Mouse (Mus musculus) left cerebral cortex, postnatal 4 days (tissue): ENCODE results near the gene Ypel1. TPM values are rescaled to one million over a fixed set of nuclear protein-coding genes. Genes with fewer than 3 reads are reported as not detected.

Source experiments
- DNase-seq: peaks from one replicate; pipeline ENCODE4 v3.0.0-alpha.2; 2022
- intact Hi-C: fragments of 180-260 bp; cut with DNase I; formaldehyde crosslinking; loops from one replicate; pipeline ENCODE4 v1.15.1; 2025
- total RNA-seq, 2 experiments: library from RNA; stranded (reverse); gene quantifications; 2 replicates each; pipeline ENCODE4 v1.2.3; 2021

The Ypel1 gene
- 100 to 1,000 TPM; 102 to 114 TPM for total RNA-seq

- intact Hi-C loops = no loop called here
- DNase-seq = peak; percentile 94
Measured at GRCm38 (mm10) chr16:17069511-17070443, at the start of gene Ypel1. Gene Ypel1 (plus strand): TSS chr16:17069696.

DNA sequence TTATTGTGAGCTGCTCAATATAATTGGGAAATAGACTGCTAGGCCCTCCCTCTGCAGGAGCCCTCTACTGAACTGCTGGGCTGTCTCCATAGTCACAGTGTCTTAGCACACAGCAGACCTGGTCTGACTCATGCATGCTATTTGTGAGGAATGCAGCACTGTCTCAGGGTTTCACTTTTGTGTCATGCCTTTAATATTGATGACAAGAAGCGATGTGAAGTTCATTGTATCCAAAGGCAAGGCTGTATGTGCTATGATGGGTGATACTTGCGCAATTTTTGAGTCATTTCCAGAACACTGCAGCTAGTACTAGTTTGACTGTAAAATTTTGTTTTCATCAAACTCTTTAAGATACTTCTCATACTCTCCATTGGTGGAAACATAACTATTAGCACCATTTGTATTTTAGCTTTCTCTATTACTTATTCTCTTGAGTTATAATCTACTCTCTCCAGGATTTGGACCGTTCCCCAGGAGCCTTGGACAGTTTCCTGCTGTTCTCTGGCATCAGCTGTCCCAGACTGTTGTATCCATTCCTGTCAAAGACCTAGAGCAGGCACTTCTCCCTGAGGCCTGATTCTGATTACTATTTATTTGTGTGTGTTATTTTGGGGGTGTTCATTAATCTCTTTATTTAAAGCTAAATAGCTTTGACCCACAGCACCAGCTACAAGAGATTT lies 44.9 kb upstream of the Ypel1 start:
- DNase-seq = peak; percentile 8

GRCm38 (mm10) chr16:17029971-17030695 lies 39.4 kb upstream of the Ypel1 start:
- intact Hi-C loops = no loop called here
- no peak for DNase-seq

More for the DNA sequence above, 44.9 kb upstream of the Ypel1 start:
- intact Hi-C loops = no loop called here

GRCm38 (mm10) chr16:17033754-17034153 lies 35.7 kb upstream of the Ypel1 start:
- intact Hi-C loops = no loop called here
- DNase-seq = no peak

DNA sequence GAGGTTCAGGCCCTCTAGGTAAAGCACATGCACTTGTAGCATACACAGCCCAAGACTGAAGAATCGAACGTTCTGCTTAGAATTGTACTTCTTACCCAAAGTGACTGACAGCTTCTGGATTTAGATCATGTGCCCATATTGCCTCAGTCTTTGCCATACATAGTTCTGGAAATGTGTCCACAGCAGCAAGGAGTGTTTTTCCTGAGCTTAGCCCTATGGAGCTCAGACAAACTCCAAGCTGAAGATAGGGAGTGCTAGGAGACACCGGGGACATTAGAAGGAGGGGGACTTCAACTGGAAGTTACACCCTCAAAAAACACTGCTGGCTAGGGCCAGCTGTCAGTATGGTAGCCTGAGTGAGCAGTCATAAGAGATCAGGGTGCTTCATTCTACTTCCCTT lies 28.8 kb upstream of the Ypel1 start:
- intact Hi-C loops = loop anchor here (10.0 kb wide), 1 partner anchor 126 kb away; no protein-coding TSS in a partner anchor
- no peak for DNase-seq

DNA sequence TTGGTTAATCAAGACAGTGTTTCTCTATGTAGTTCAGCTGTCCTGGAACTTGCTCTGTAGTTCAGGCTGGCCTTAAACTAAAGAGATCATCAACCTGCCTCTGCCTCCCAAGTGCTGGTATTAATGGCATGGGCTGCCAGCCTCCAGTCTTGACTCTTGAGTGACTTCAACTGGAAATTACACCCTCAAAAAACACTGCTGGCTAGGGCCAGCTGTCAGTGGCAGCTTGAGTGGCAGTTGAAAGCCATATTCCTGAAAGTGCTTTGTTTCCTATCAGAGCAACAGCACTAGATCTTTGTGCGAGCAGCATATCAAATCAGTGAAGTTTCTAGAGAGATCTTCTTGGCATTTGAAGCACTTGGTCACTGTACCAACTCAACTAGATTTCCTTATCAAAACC lies 28.1 kb upstream of the Ypel1 start:
- intact Hi-C loops = loop anchor here (10.0 kb wide), 1 partner anchor 127 kb away; no protein-coding TSS in a partner anchor
- no peak for DNase-seq

DNA sequence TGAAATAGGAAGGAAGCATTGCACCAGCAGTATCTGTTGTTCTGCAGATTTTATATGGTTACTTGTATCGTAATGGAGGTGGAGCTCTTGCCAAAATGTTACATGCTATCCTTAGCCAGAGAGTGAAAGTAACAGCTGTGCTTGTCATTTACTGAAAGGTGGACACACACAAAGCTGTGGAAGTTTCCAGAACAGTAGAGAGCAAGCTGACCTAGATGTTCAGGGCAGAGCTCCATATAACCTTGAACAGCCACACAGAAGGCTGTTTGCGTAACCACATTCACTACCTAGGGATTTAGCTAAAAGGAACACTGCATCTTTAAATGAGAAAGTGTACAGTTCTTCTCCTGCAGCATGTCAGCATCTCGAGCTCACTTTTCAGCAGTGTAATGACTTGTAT lies 25.2 kb upstream of the Ypel1 start:
- no peak for DNase-seq
- intact Hi-C loops = loop anchor here (10.0 kb wide), 1 partner anchor 130 kb away; no protein-coding TSS in a partner anchor

GRCm38 (mm10) chr16:17045287-17045686 lies 24.2 kb upstream of the Ypel1 start:
- intact Hi-C loops = loop anchor here (10.0 kb wide), 1 partner anchor 130 kb away; no protein-coding TSS in a partner anchor

GRCm38 (mm10) chr16:17049886-17050285 lies 19.6 kb upstream of the Ypel1 start:
- intact Hi-C loops = loop anchor here (10.0 kb wide), 1 partner anchor 135 kb away; no protein-coding TSS in a partner anchor

More at GRCm38 (mm10) chr16:17045287-17045686, 24.2 kb upstream of the Ypel1 start:
- no peak for DNase-seq

DNA sequence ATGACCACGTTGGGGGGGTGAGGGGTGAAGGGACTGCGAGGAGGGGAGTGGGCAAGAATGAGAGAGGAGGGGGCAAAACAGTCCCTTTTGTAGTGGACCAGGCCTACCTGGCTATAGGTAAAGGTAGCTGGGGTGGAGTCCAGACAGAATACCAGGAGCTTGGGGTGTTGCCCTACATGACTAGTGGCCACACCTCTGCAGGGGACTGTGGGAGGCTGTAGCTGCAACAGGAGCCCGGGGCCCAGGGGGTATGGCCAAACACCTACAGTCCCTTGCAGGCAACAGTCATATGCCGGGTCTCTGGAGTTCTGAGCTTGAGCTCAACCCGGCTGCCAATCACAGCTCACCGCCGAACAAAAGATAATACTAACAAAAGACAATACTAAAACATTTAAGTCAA lies 17.4 kb upstream of the Ypel1 start:
- DNase-seq = no peak
- intact Hi-C loops = no loop called here

More at GRCm38 (mm10) chr16:17049886-17050285, 19.6 kb upstream of the Ypel1 start:
- no peak for DNase-seq

DNA sequence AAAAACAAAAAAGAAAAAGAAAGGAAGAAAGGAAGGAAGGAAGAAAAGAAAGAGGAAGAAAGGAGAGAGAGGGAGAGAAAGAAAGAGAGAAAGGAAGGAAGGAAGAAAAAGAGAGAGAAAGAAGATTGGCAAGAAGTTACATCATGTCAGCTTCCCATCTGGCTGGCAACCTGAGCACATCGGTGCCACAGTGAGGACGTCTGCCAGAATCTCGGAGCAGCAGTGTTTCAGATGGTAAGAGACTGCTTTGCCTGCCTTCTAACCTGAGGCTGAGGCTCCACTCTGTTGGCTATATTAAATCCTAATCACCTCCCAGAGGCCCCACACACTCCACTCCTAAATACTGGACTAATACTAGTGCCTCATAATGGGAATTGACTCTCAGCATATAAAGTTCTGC lies 15.6 kb upstream of the Ypel1 start:
- DNase-seq = no peak
- intact Hi-C loops = no loop called here

GRCm38 (mm10) chr16:17055584-17055983 lies 13.9 kb upstream of the Ypel1 start:
- no peak for DNase-seq
- intact Hi-C loops = no loop called here

GRCm38 (mm10) chr16:17062338-17062737 lies 7.2 kb upstream of the Ypel1 start:
- intact Hi-C loops = no loop called here

DNA sequence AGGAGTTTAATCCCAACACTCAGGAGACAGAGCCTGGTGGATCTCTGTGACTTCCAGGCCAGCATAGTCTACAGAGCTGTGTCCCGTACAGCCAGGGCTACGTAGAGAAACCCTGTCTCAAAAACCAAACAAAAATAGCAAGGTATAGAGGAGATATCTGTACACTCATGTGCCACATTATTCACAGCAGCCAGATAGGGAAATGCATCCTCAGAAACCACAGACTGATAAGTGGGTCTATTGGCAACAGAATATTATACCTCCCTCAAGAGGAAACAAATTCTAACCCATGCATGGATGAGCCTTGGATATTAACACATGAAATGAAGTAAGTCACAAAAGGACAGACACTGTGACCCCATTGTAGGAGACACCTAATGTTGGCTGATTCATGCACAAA lies 1.9 kb upstream of the Ypel1 start:
- no peak for DNase-seq
- intact Hi-C loops = no loop called here

More at GRCm38 (mm10) chr16:17062338-17062737, 7.2 kb upstream of the Ypel1 start:
- no peak for DNase-seq

DNA sequence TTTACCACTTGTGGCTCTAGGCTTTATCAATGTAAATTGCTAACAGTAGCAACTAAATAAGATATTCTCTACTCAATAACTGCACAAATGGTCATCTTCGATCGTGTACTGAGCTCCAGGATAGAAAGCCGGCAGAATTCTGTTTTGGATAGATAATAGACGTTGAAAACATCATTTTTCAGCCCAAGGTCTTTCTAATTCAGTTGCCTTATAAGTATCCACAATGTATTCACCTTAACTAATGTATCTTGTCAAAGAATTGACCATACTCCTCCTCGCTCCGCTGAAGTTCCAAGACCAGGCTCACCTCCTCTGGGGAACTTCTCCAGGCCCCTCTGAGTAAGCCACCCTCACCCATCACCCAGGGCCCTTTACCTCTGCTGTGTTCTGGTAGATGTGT lies 1.2 kb downstream of the Ypel1 start:
- intact Hi-C loops = no loop called here
- no peak for DNase-seq

GRCm38 (mm10) chr16:17073000-17073399 lies 3.5 kb downstream of the Ypel1 start:
- intact Hi-C loops = no loop called here
- DNase-seq = no peak

DNA sequence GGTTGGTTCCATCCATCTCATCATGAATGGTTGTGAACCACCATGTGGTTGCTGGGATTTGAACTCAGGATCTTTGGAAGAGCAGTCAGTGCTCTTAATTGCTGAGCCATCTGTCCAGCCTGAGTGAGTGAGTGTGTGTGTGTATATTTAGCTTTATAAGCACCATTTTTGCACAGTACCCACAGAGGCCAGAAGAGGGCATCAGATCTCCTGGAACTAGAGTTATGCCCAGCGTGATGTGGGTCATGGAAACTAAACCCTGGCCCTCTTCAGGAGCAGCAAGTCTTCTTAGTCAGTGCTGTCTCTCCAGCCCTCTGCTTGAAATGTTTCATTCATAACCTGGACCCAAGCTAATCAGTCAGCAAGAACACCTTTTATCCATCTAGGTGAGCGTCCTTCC lies 6.8 kb downstream of the Ypel1 start:
- intact Hi-C loops = no loop called here
- DNase-seq = no peak

DNA sequence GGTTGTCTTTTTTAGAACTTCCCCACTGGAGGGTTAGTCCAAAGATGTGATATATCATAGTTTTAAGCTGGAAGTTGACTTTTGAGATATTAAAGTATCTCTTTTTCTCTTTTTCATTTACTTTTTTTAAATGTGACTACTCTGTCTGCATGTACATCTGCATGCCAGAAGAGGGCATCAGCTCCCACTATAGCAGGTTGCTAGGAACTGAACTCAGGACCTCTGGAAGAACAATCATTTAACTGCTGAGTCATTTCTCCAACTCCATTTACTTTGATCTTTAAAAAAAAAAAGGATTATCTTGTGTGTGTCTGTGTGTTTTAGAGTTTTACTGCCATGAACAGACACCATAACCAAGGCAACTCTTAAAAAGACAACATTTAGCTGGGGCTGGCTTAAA lies 7.4 kb downstream of the Ypel1 start:
- intact Hi-C loops = no loop called here

GRCm38 (mm10) chr16:17078101-17078500 lies 8.6 kb downstream of the Ypel1 start:
- intact Hi-C loops = no loop called here
- DNase-seq = peak; percentile 26

More for the DNA sequence above, 7.4 kb downstream of the Ypel1 start:
- DNase-seq = no peak

GRCm38 (mm10) chr16:17082121-17082792 lies 12.8 kb downstream of the Ypel1 start:
- no peak for DNase-seq
- intact Hi-C loops = no loop called here
